Mouse (Mus musculus) embryonic fibroblast, embryonic 13.5 days (primary cell): ENCODE measurements around the gene Fgf11.

ENCODE experiments used
- CTCF ChIP-seq: IDR thresholded peaks from 2 replicates; pipeline ENCODE4 v1.5.1; 2011; ENCODE audit warnings: mild to moderate bottlenecking, control low read depth, low read length, moderate library complexity, borderline replicate concordance; ENCODE audit not compliant: insufficient read depth
- POLR2A ChIP-seq: IDR thresholded peaks from 2 replicates; pipeline ENCODE4 v1.6.1; 2011; ENCODE audit warnings: low read depth, mild to moderate bottlenecking, control low read depth, low read length, moderate library complexity

DNA sequence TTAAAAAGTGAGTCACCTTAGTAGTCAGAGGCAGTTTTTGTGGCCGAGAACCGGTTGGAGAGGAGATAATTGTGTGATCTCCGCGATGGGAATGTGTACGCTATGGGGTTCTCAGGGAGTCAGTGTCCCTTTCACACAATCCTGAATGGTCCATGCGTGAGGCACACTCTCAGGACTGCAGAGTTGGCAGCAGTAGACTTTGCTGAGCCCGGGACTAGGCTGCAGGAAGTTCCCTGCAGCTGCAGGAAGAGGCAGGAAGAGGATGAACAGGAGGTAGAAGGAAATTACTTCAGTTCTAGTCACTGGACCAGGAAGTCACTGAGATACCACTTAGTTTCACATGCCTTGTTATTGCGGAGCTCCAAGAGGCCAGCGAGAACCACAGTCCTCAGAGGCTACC lies 47.5 kb upstream of the Fgf11 start:
- no peak for TF ChIP-seq POLR2A
- no peak for TF ChIP-seq CTCF
